Mouse (Mus musculus) layer of hippocampus, adult 2 months (tissue): ENCODE data around the gene Scgb2b2. TPM values are rescaled to one million over a fixed set of nuclear protein-coding genes. Genes with fewer than 3 reads are reported as not detected.

ENCODE experiments used
- DNase-seq, 2 experiments: peaks; one replicate each; pipeline ENCODE4 v3.0.0; 2022; ENCODE audit warnings: low spot score in 2 of 2
- H3K27ac ChIP-seq: fragments of 200-600 bp; 2 replicates; pipeline ENCODE4 v1.8.1; 2022
- H3K4me3 ChIP-seq: fragments of 200-600 bp; 2 replicates; pipeline ENCODE4 v1.8.1; 2022; ENCODE audit warnings: mild to moderate bottlenecking
- CTCF ChIP-seq: fragments of 200-600 bp; conservative IDR thresholded peaks from 2 replicates; pipeline ENCODE4 v1.8.1; 2022; ENCODE audit warnings: antibody characterized with exemption, mild to moderate bottlenecking, moderate library complexity
- long read RNA-seq, 2 experiments: library from polyadenylated mRNA; stranded (forward); transcript quantifications; one replicate each; pipeline ENCODE4 v2.0.0; 2021; ENCODE audit warnings: borderline mapping rate in 2 of 2
- total RNA-seq, 2 experiments: library from RNA; stranded (reverse); gene quantifications; 2 replicates each; pipeline ENCODE4 v1.2.3; 2021

Scgb2b2 gene
- total RNA-seq, result not detected
- long read RNA-seq, experiment 1, result 0 reads
- long read RNA-seq, experiment 2, result 0 reads

GRCm38 (mm10) chr7:31290208-31290607 lies at the start of gene Scgb2b2:
Gene Scgb2b2 (plus strand): TSS chr7:31290508.
- H3K4me3 ChIP-seq, result no peak within 1 kb of the TSS
- no peak for TF ChIP-seq CTCF

GRCm38 (mm10) chr7:31291721-31292120 lies 1.4 kb downstream of the Scgb2b2 start, which contains the start of gene Scgb1b2:
Gene Scgb1b2 (minus strand): TSS chr7:31291821.
- DNase-seq, result no peak
- TF ChIP-seq CTCF, result no peak
- Histone ChIP-seq H3K27ac (no peak within 1 kb of the TSS), H3K4me3 (no peak within 1 kb of the TSS)

More at GRCm38 (mm10) chr7:31290208-31290607, at the start of gene Scgb2b2:
- H3K27ac ChIP-seq, result no peak within 1 kb of the TSS
- DNase-seq, result no peak

Other genes starting within 250 kb of the Scgb2b2 start
- gene Fxyd5, start 248.0 kb upstream of the Scgb2b2 start, total RNA-seq, result 10 to 100 TPM; 17.3 to 26.9 TPM
- gene Fxyd7, start 239.0 kb upstream of the Scgb2b2 start, total RNA-seq, result 100 to 1,000 TPM; 117 to 121 TPM
- gene Fxyd1, start 233.3 kb upstream of the Scgb2b2 start, total RNA-seq, result 100 to 1,000 TPM in 1 of 2 experiments, 10 to 100 TPM in 1; 90.9 to 114 TPM
- gene Lgi4, start 231.2 kb upstream of the Scgb2b2 start, total RNA-seq, result 10 to 100 TPM; 37.9 to 41.9 TPM
- 1 to 10 TPM in 1 of 2 experiments, not detected in 1; 1.7 TPM for gene Fxyd3, start 213.8 kb upstream of the Scgb2b2 start, total RNA-seq
- gene Hpn, start 175.2 kb upstream of the Scgb2b2 start, total RNA-seq, result 1 to 10 TPM; 2.9 to 7.1 TPM
- 100 to 1,000 TPM; 585 to 611 TPM for gene Scn1b, start 163.5 kb upstream of the Scgb2b2 start, total RNA-seq
- 100 to 1,000 TPM; 118 to 124 TPM for gene Gramd1a, start 134.6 kb upstream of the Scgb2b2 start, total RNA-seq
- gene Scgb1b2, start 1.3 kb downstream of the Scgb2b2 start, total RNA-seq, result not detected
- not detected for gene Scgb2b3, start 71.6 kb downstream of the Scgb2b2 start, total RNA-seq
- not detected for gene Scgb1b3, start 85.1 kb downstream of the Scgb2b2 start, total RNA-seq